Mouse (Mus musculus) erythroblast, embryonic 14.5 days (primary cell): ENCODE measurements around the gene Fgb. TPM values are rescaled to one million over a fixed set of nuclear protein-coding genes. Genes with fewer than 3 reads are reported as not detected.

Source experiments
- H3K27me3 ChIP-seq: 2 replicates; pipeline ENCODE4 v1.6.1; 2012; ENCODE audit warnings: inconsistent platforms; ENCODE audit not compliant: control insufficient read depth
- H3K36me3 ChIP-seq: 2 replicates; pipeline ENCODE4 v1.6.1; 2012; ENCODE audit warnings: mild to moderate bottlenecking, inconsistent platforms; ENCODE audit not compliant: control insufficient read depth
- H3K4me1 ChIP-seq: 2 replicates; pipeline ENCODE4 v1.6.1; 2012; ENCODE audit warnings: inconsistent platforms; ENCODE audit not compliant: control insufficient read depth
- H3K4me3 ChIP-seq: replicated peaks from 2 replicates; pipeline ENCODE3; 2012; ENCODE audit warnings: moderate library complexity, mild to moderate bottlenecking, inconsistent platforms
- H3K9me3 ChIP-seq: 2 replicates; pipeline ENCODE4 v1.6.1; 2012; ENCODE audit warnings: low read length, inconsistent platforms, mixed read lengths; ENCODE audit not compliant: control insufficient read depth
- GATA1 ChIP-seq: IDR thresholded peaks from 2 replicates; pipeline ENCODE4 v1.6.1; 2012; ENCODE audit warnings: low read length, inconsistent platforms, mixed read lengths
- TAL1 ChIP-seq: IDR thresholded peaks from 3 replicates; pipeline ENCODE4 v1.6.1; 2012; ENCODE audit warnings: low read length, inconsistent platforms, mixed read lengths
- polyA plus RNA-seq: library from polyadenylated mRNA; stranded (reverse); fragments of >175 nt; gene quantifications from 2 replicates; pipeline ENCODE4 v1.2.3, GENCODE M21; 2012

Gene Fgb
- polyA plus RNA-seq, 1 experiment, result 0.03 TPM

DNA sequence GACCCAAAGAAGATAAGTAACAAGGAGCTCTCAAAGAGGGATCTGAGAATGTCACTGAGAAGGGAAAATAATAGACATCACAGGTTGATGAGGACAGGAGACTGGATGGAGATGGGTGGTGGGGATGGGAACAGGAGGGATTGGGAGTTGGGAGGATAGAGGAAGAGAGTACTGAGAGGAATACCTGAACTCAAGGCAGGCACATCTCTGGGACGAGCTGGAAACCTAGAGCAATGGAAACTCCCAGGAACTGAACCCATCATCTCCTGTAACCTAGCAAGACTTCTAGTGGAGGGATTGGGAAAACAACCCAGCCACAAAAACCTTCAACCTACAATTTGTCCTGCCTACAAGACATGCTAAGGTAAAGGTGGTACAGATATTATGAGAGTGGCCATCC lies 33.4 kb downstream of the Fgb start:
- H3K4me1 ChIP-seq, result no peaks in the 10 kb centered on the region
- H3K4me3 ChIP-seq, result no peak overlapping the region
- TF ChIP-seq GATA1, result no peak
- TF ChIP-seq TAL1, result no peak
- H3K27me3 ChIP-seq, result no peaks in the 10 kb centered on the region
- no peaks in the 10 kb centered on the region; the same call in 1 of the 2 replicates for H3K36me3 ChIP-seq
- H3K9me3 ChIP-seq, result no peaks in the 10 kb centered on the region

DNA sequence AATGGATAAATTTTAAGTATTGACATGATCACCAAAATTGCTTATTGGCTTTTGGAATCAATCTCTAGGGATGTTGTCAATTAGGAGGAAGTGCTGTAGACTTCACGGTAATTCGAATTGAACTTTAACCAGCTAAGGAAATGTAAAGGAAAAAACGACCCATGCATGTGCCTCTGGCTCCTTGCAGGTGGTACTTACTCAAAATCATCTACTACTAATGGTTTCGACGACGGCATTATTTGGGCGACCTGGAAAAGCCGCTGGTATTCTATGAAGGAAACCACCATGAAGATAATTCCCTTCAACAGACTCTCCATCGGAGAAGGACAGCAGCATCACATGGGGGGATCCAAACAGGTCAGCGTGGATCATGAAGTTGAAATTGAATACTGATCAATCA lies 35.7 kb downstream of the Fgb start:
- TF ChIP-seq TAL1, result no peak
- TF ChIP-seq GATA1, result no peak
- H3K4me1 ChIP-seq, result no peaks in the 10 kb centered on the region
- H3K9me3 ChIP-seq, result no peaks in the 10 kb centered on the region
- H3K4me3 ChIP-seq, result no peak overlapping the region
- H3K27me3 ChIP-seq, result no peaks in the 10 kb centered on the region
- H3K36me3 ChIP-seq, result no peaks in the 10 kb centered on the region; the same call in 1 of the 2 replicates

DNA sequence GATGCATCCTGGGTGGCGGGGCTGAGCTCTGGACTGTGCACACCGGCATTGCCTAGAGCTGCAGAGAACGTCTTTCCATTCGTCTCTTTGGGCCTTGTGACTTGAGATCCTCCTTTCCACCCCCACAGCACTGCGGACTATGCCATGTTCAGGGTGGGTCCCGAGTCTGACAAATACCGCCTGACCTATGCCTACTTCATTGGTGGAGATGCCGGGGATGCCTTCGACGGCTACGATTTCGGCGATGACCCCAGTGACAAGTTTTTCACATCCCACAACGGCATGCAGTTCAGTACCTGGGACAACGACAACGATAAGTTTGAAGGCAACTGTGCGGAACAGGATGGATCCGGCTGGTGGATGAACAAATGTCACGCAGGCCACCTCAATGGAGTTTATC lies 37.0 kb downstream of the Fgb start:
- no peaks in the 10 kb centered on the region for H3K9me3 ChIP-seq
- TF ChIP-seq GATA1 (no peak), TAL1 (no peak)

DNA sequence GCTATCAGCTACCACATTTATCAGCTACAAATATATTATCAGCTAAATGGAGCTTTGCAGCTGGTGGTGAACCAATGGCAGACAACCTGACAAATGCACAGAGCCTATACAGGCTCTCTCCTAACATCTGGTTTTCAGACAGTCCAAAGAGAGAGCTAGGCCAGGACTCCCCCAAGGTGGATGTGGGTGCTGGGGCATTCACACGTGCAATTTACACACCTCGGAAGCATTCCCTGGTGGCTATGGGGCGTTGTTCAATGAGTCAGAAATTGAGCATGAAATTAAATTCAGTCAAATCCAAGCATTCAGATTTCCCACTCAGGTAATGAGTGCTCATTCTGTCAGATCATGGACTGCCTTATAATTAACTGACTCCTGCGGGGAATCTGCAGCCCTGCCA lies 38.1 kb downstream of the Fgb start:
- H3K27me3 ChIP-seq, result no peaks in the 10 kb centered on the region
- no peak overlapping the region for H3K4me3 ChIP-seq
- no peaks in the 10 kb centered on the region; the same call in 1 of the 2 replicates for H3K36me3 ChIP-seq
- TF ChIP-seq TAL1 (no peak), GATA1 (no peak)
- no peaks in the 10 kb centered on the region for H3K9me3 ChIP-seq
- no peaks in the 10 kb centered on the region for H3K4me1 ChIP-seq

More for the DNA sequence above, 37.0 kb downstream of the Fgb start:
- no peaks in the 10 kb centered on the region; the same call in 1 of the 2 replicates for H3K36me3 ChIP-seq
- no peaks in the 10 kb centered on the region for H3K27me3 ChIP-seq
- H3K4me1 ChIP-seq, result no peaks in the 10 kb centered on the region
- no peak overlapping the region for H3K4me3 ChIP-seq

DNA sequence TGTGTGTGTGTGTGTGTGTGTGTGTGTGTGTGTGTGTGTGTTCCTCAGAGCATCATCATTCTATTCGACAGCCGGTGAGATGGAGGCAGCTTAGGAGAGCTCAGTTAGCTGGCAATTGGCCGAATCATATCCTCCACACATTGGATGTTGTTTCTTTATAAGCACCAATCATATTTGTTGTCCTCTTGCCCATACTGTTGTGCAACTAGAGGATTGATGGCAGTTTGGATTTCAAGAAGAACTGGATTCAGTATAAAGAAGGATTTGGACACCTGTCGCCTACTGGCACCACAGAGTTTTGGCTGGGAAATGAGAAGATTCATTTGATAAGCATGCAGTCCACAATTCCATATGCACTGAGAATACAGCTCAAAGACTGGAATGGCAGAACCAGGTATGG lies 38.5 kb downstream of the Fgb start:
- H3K9me3 ChIP-seq, result no peaks in the 10 kb centered on the region
- H3K36me3 ChIP-seq, result no peaks in the 10 kb centered on the region; the same call in 1 of the 2 replicates
- H3K27me3 ChIP-seq, result no peaks in the 10 kb centered on the region
- TF ChIP-seq GATA1, result no peak
- TF ChIP-seq TAL1, result no peak
- no peaks in the 10 kb centered on the region for H3K4me1 ChIP-seq
- H3K4me3 ChIP-seq, result no peak overlapping the region

DNA sequence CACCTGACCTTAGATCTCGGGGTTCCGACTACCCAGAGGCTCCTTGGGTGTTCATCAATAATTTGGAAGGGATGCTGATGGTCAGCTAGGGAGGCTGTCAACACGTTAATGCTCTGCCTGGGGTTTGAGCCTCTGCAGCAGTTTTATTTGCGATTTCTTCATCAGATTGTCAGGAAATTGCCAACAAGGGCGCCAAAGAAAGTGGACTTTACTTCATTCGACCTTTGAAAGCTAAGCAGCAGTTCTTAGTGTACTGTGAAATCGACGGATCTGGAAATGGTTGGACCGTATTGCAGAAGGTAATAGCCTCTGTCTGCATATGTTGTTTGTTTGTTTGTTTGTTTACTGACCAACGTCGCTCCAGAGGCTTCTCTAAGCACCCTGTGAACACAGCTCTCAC lies 39.4 kb downstream of the Fgb start:
- TF ChIP-seq TAL1 (no peak), GATA1 (no peak)
- no peaks in the 10 kb centered on the region for H3K4me1 ChIP-seq
- H3K4me3 ChIP-seq, result peak overlapping the region; percentile 31
- H3K27me3 ChIP-seq, result no peaks in the 10 kb centered on the region
- no peaks in the 10 kb centered on the region for H3K9me3 ChIP-seq
- no peaks in the 10 kb centered on the region; the same call in 1 of the 2 replicates for H3K36me3 ChIP-seq

DNA sequence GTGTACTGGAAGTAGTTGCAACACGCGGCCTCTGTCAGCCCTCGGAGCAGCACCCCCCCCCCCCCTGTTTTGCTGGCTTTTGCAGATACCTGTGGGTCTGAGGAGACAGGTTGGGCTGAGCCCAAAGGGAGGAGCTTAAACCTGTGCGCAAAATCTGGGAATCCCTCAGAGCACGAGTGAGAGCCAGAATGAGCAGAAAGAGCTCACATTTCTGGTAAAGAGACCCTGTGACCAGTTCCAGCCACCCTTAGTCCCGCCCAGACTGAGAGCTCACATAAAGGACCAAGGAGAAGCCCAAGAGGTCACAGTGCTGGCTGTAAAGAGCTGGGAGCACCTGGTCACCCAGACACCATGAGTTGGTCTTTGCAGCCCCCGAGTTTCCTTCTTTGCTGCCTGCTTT lies 42.1 kb downstream of the Fgb start, which contains the start of gene Fgg:
Gene Fgg (plus strand): TSS at position 168 of the 400 bp plus-strand sequence.
- no peaks in the 10 kb centered on the region; the same call in 1 of the 2 replicates for H3K36me3 ChIP-seq
- H3K27me3 ChIP-seq, result no peaks in the 10 kb centered on the region
- H3K4me1 ChIP-seq, result no peaks in the 10 kb centered on the region
- no peaks in the 10 kb centered on the region for H3K9me3 ChIP-seq
- H3K4me3 ChIP-seq, result peak within 1 kb of the TSS; percentile 19
- TF ChIP-seq TAL1, result no peak
- no peak for TF ChIP-seq GATA1

DNA sequence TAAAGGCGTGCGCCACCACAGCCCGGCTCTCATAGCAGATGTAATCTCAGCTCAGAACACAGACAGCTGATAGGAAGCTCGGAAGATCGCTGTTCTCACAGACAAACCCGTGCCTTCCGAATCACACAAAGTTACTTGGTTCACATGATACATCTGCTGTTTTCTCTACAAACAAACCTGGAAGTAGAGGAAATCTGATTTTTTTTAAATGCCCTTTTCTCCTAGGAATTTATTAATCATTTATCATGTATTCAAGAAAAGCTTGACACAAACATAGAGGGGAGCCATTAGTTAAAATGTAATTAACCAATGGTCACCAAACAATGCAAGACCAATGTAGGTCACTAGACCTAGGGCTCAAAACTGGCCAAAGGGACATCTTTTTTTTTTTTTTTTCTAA lies 44.9 kb downstream of the Fgb start:
- Histone ChIP-seq H3K36me3 (no peaks in the 10 kb centered on the region), H3K27me3 (no peaks in the 10 kb centered on the region), H3K4me3 (no peak overlapping the region), H3K9me3 (no peaks in the 10 kb centered on the region), H3K4me1 (no peaks in the 10 kb centered on the region)
- TF ChIP-seq GATA1 (no peak), TAL1 (no peak)

DNA sequence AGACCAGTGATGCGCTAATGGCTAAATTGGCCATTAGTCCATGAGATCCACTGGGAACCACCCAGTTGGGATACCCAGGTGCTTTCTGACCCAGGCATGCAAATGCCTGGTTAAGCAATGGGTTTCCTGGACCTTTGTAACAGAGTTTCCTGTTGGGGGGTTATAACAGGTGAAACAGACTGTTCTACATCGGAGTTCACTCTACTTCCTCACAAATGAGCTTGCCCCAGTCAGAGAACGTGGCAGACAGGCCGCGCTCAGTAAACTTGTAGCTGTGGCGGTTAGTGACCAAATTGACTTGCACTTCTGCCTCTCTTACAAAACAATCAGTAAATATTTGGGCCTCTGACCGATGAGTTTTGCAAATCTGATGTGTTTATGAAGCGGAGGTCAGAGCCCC lies 46.6 kb downstream of the Fgb start:
- no peak for TF ChIP-seq TAL1
- TF ChIP-seq GATA1, result no peak
- Histone ChIP-seq H3K4me3 (no peak overlapping the region), H3K36me3 (no peaks in the 10 kb centered on the region), H3K9me3 (no peaks in the 10 kb centered on the region), H3K4me1 (no peaks in the 10 kb centered on the region), H3K27me3 (no peaks in the 10 kb centered on the region)

DNA sequence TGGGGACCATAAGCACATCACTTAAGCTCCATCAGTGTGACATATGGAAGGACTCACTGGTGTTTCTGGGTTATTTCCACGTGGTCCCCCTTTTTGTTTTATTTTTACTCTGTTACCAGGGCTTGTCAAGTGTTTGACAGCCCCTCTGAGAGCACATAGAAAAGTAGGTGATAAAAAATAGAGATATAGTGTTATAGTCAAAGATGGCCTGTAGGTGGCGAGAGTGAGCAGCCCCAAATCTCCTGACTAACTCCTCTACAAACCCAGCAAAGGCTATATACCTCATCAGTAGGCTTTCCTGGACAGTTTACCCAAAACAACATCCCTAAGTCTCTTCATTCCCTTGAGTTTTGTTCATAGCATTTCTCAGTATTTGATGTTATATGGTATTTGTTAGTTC lies 47.5 kb downstream of the Fgb start:
- Histone ChIP-seq H3K4me3 (no peak overlapping the region), H3K4me1 (no peaks in the 10 kb centered on the region), H3K36me3 (no peaks in the 10 kb centered on the region), H3K9me3 (no peaks in the 10 kb centered on the region), H3K27me3 (no peaks in the 10 kb centered on the region)
- TF ChIP-seq GATA1 (no peak), TAL1 (no peak)
